Mouse (Mus musculus): Measurements from ENCODE around the gene Ivd. TPM values are rescaled to one million over a fixed set of nuclear protein-coding genes. Genes with fewer than 3 reads are reported as not detected.

Ivd gene
- polyA plus RNA-seq, 1 experiment from 2014 or later, result 57.9 TPM

DNA sequence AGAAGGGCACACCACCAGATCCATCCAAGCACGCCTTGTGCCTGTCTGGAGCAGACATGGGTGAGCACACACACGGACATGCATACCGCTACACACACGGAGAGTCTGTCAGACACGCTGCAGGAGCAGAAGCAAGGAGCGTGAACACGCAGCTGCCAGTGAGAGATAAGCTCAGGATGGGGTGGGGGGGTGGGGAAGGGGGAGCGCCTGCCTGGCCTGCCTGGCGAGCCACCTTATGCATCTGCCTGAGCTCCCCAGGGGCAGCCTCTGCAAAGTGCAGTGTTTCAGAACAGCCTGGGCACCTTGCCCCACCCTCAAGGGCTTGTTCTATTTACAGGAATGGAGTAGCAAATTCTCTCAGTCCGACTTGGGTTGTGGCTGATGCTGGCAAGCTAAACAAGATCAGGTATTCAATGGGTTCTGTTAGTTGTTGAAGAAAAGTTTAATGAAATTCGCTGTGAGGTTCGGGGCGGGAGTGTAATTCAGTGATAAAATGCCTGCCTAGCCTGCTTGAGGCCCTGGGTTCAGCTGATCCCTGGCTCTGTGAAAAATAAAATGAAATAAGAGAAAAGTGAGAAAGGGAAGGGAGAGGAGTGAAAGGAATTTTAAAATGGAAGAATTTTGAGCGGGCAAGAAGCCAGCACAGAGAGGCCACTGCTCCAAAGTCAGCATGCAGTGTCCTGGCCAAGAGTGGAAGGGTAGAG lies 26.2 kb downstream of the Ivd start:
- Histone ChIP-seq H3K4me2 (replicated peaks; ENCODE audit: low read depth, low read length) (no peak overlapping the region), H3K4me3 (ENCODE audit: low read depth, low read length) (no peak overlapping the region), H3K9ac (replicated peaks; ENCODE audit: low read depth, low read length) (no peak overlapping the region), H3K27me3 (ENCODE audit: control insufficient read depth, insufficient read depth, low read length) (no peaks in the 10 kb centered on the region), H3K36me3 (ENCODE audit: control insufficient read depth, insufficient read depth, low read length) (no peaks in the 10 kb centered on the region), H3K27ac (ENCODE audit: low read length) (no peak overlapping the region), H3K4me1 (ENCODE audit: control insufficient read depth, insufficient read depth, low read length) (0 out of 2 replicates have a peak, but pooled peaks cover 2% of the 10 kb centered on the region), H3K9me3 (ENCODE audit: control insufficient read depth, low read depth, low read length) (no peaks in the 10 kb centered on the region)
- peak; percentile 57; the same call in 1 of the 2 replicates for ATAC-seq (ENCODE audit: insufficient number of reproducible peaks, insufficient read depth, low FRiP score, low read depth)
- WGBS, result 22% methylated on average over 14 of the region's 14 CpGs

DNA sequence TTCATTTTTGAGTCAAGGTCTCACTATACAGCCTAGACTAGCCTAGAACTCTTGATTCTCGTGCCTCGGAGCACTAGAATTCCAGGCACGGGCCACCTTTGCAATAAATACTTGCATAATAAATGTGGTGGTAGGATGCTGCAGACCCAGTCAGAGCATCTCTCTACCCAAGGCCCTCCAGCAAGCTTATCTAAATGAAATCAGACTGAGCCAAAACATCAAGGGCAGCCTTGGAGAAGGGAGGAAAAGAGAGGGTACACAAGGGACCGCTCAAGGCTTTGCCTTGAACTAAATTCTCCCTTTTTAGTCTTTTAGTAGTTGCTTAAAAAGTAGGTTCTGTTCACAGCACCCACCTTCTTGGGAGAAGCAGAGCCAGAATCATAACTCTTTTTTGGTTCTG lies 29.4 kb downstream of the Ivd start:
- Histone ChIP-seq H3K4me1 (ENCODE audit: control insufficient read depth, insufficient read depth, low read length) (no peaks in the 10 kb centered on the region), H3K4me2 (replicated peaks; ENCODE audit: low read depth, low read length) (no peak overlapping the region), H3K27me3 (ENCODE audit: control insufficient read depth, insufficient read depth, low read length) (peaks cover 11% of the 10 kb centered on the region; the same call in 1 of the 2 replicates), H3K4me3 (ENCODE audit: low read depth, low read length) (no peak overlapping the region), H3K9ac (replicated peaks; ENCODE audit: low read depth, low read length) (no peak overlapping the region), H3K27ac (ENCODE audit: low read length) (no peak overlapping the region), H3K36me3 (ENCODE audit: control insufficient read depth, insufficient read depth, low read length) (no peaks in the 10 kb centered on the region), H3K9me3 (ENCODE audit: control insufficient read depth, low read depth, low read length) (no peaks in the 10 kb centered on the region)
- ATAC-seq (ENCODE audit: insufficient number of reproducible peaks, insufficient read depth, low FRiP score, low read depth), result no peak
- WGBS, result 86% methylated on average over 4 of the region's 4 CpGs

DNA sequence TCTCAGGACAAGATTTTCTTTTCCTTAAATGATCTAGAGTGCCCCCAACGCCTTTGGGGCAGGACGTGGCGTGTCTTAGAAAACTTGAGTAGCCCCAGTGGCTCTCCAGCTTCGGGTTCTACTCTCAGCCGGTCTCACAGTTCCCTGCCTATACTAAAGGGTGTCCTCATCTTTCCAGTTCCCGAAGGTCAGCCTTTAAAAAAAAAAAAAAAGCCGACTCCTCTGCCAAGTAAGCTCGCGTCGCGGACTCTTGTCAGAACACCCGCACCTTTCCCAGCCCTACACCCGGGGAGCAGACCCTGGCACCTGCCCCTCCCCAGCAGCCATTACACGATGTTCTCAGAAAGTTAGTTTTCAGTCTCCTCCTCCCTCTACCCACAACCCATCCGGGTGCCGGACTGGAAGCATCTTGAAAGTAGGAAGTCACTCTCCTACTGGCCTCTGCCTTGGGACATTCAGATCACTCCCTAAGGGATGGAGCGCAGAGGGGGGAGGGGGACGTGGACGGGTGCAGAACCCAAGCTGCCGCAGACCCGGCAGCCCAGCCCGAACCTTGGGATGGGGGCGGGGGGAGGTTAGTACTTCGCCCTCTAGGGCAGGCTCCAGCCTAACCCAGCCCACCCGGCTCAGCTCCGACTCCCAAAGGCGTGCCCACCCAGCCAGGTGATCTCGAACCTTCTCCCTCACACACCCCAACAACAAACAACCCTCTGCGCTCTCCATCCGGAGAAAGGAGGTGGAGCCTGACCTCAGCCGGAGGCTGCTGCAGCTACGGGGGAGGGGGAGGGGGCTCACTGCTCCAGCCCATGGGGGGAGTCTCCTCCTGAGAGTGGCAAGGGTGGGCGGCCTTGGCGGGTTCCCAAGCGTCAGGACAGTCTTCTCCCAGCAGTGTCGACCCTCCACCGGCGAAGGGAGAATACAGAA lies 34.5 kb downstream of the Ivd start:
- H3K4me3 ChIP-seq (ENCODE audit: low read depth, low read length), result peak overlapping the region; percentile 40
- peak overlapping the region; percentile 82 for H3K4me2 ChIP-seq (replicated peaks; ENCODE audit: low read depth, low read length)
- no peak overlapping the region for H3K27ac ChIP-seq (ENCODE audit: low read length)
- H3K36me3 ChIP-seq (ENCODE audit: control insufficient read depth, insufficient read depth, low read length), result no peaks in the 10 kb centered on the region
- peaks cover 21% of the 10 kb centered on the region; the same call in 1 of the 2 replicates for H3K4me1 ChIP-seq (ENCODE audit: control insufficient read depth, insufficient read depth, low read length)
- no peaks in the 10 kb centered on the region for H3K9me3 ChIP-seq (ENCODE audit: control insufficient read depth, low read depth, low read length)
- H3K27me3 ChIP-seq (ENCODE audit: control insufficient read depth, insufficient read depth, low read length), result peaks cover 50% of the 10 kb centered on the region
- 2% methylated on average over 37 of the region's 38 CpGs for WGBS
- 0 out of 2 replicates have a peak overlapping the region, but pooled peaks have one; percentile 21 for H3K9ac ChIP-seq (replicated peaks; ENCODE audit: low read depth, low read length)
- ATAC-seq (ENCODE audit: insufficient number of reproducible peaks, insufficient read depth, low FRiP score, low read depth), result peak; percentile 34; the same call in 1 of the 2 replicates

- Histone ChIP-seq H3K4me2 (replicated peaks; ENCODE audit: low read depth, low read length) (peak overlapping the region; percentile 82), H3K4me1 (ENCODE audit: control insufficient read depth, insufficient read depth, low read length) (peaks cover 21% of the 10 kb centered on the region; the same call in 1 of the 2 replicates), H3K36me3 (ENCODE audit: control insufficient read depth, insufficient read depth, low read length) (no peaks in the 10 kb centered on the region), H3K27ac (ENCODE audit: low read length) (no peak overlapping the region), H3K4me3 (ENCODE audit: low read depth, low read length) (peak overlapping the region; percentile 40), H3K9ac (replicated peaks; ENCODE audit: low read depth, low read length) (0 out of 2 replicates have a peak overlapping the region, but pooled peaks have one; percentile 21), H3K27me3 (ENCODE audit: control insufficient read depth, insufficient read depth, low read length) (peaks cover 50% of the 10 kb centered on the region), H3K9me3 (ENCODE audit: control insufficient read depth, low read depth, low read length) (no peaks in the 10 kb centered on the region)
- no peak for ATAC-seq (ENCODE audit: insufficient number of reproducible peaks, insufficient read depth, low FRiP score, low read depth)
- WGBS, result 1% methylated on average over 13 of the region's 13 CpGs
Measured at GRCm38 (mm10) chr2:118896914-118897291, 35.1 kb downstream of the Ivd start.

DNA sequence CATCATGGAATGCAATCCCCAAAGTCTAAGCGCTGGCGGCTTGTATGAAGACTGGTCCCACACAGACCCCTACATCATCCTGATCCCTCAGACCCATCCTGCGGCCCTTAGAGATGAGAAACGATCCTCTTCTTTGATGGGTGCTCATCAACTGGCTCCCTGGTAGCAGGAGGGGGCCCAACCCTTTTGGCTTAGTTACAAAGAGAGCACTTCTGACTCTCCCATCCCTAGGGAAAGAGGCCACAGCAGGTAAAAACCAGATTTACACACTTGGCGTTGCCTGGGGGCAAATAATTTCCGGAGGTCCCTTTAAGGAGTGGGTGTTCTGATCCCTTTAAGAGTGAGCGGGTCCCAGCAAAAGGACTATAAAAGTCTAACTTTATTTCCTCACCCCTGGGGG lies 35.6 kb downstream of the Ivd start:
- Histone ChIP-seq H3K4me1 (ENCODE audit: control insufficient read depth, insufficient read depth, low read length) (peaks cover 21% of the 10 kb centered on the region; the same call in 1 of the 2 replicates), H3K36me3 (ENCODE audit: control insufficient read depth, insufficient read depth, low read length) (no peaks in the 10 kb centered on the region), H3K27me3 (ENCODE audit: control insufficient read depth, insufficient read depth, low read length) (peaks cover 50% of the 10 kb centered on the region), H3K4me2 (replicated peaks; ENCODE audit: low read depth, low read length) (peak overlapping the region; percentile 82), H3K27ac (ENCODE audit: low read length) (no peak overlapping the region), H3K4me3 (ENCODE audit: low read depth, low read length) (peak overlapping the region; percentile 40), H3K9me3 (ENCODE audit: control insufficient read depth, low read depth, low read length) (no peaks in the 10 kb centered on the region), H3K9ac (replicated peaks; ENCODE audit: low read depth, low read length) (no peak overlapping the region)
- ATAC-seq (ENCODE audit: insufficient number of reproducible peaks, insufficient read depth, low FRiP score, low read depth), result no peak
- WGBS, result 4% methylated on average over 7 of the region's 7 CpGs

GRCm38 (mm10) chr2:118897808-118898207 lies 36.1 kb downstream of the Ivd start:
- Histone ChIP-seq H3K4me3 (ENCODE audit: low read depth, low read length) (no peak overlapping the region), H3K9ac (replicated peaks; ENCODE audit: low read depth, low read length) (no peak overlapping the region), H3K4me2 (replicated peaks; ENCODE audit: low read depth, low read length) (0 out of 2 replicates have a peak overlapping the region, but pooled peaks have one; percentile 82), H3K27ac (ENCODE audit: low read length) (no peak overlapping the region), H3K9me3 (ENCODE audit: control insufficient read depth, low read depth, low read length) (no peaks in the 10 kb centered on the region), H3K36me3 (ENCODE audit: control insufficient read depth, insufficient read depth, low read length) (no peaks in the 10 kb centered on the region), H3K4me1 (ENCODE audit: control insufficient read depth, insufficient read depth, low read length) (peaks cover 21% of the 10 kb centered on the region; the same call in 1 of the 2 replicates), H3K27me3 (ENCODE audit: control insufficient read depth, insufficient read depth, low read length) (peaks cover 50% of the 10 kb centered on the region)
- 6% methylated on average over 11 of the region's 11 CpGs for WGBS
- ATAC-seq (ENCODE audit: insufficient number of reproducible peaks, insufficient read depth, low FRiP score, low read depth), result no peak

DNA sequence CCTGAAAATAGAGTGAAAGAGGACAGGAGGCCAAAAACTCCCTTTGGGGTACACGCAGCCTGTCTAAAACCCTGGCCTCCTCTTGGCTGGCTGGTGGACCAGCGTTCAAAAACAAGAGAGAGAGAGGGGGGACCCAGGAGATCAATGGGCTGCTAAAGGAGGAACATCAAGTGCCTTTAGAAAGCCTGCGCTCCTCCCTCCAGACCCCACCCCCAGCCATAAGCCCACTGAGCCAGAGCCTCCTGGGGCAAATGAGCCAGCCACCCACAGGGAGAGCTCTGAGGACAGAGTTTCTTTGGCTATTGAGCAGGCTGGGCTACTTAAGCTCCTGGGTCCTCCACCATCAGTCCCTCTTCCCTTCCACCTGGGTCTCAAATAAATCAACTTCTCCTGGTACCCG lies 37.0 kb downstream of the Ivd start:
- Histone ChIP-seq H3K4me3 (ENCODE audit: low read depth, low read length) (no peak overlapping the region), H3K36me3 (ENCODE audit: control insufficient read depth, insufficient read depth, low read length) (no peaks in the 10 kb centered on the region), H3K4me2 (replicated peaks; ENCODE audit: low read depth, low read length) (no peak overlapping the region), H3K9ac (replicated peaks; ENCODE audit: low read depth, low read length) (no peak overlapping the region), H3K4me1 (ENCODE audit: control insufficient read depth, insufficient read depth, low read length) (peaks cover 31% of the 10 kb centered on the region; the same call in 1 of the 2 replicates), H3K27me3 (ENCODE audit: control insufficient read depth, insufficient read depth, low read length) (peaks cover 50% of the 10 kb centered on the region), H3K9me3 (ENCODE audit: control insufficient read depth, low read depth, low read length) (no peaks in the 10 kb centered on the region), H3K27ac (ENCODE audit: low read length) (no peak overlapping the region)
- WGBS, result 15% methylated on average over 4 of the region's 4 CpGs
- no peak for ATAC-seq (ENCODE audit: insufficient number of reproducible peaks, insufficient read depth, low FRiP score, low read depth)

- peaks cover 50% of the 10 kb centered on the region for H3K27me3 ChIP-seq (ENCODE audit: control insufficient read depth, insufficient read depth, low read length)
Measured at GRCm38 (mm10) chr2:118899306-118899705, 37.6 kb downstream of the Ivd start.

More at GRCm38 (mm10) chr2:118899306-118899705, 37.6 kb downstream of the Ivd start:
- H3K4me3 ChIP-seq (ENCODE audit: low read depth, low read length), result no peak overlapping the region
- H3K9ac ChIP-seq (replicated peaks; ENCODE audit: low read depth, low read length), result no peak overlapping the region
- no peaks in the 10 kb centered on the region for H3K9me3 ChIP-seq (ENCODE audit: control insufficient read depth, low read depth, low read length)
- H3K4me1 ChIP-seq (ENCODE audit: control insufficient read depth, insufficient read depth, low read length), result peaks cover 31% of the 10 kb centered on the region; the same call in 1 of the 2 replicates
- ATAC-seq (ENCODE audit: insufficient number of reproducible peaks, insufficient read depth, low FRiP score, low read depth), result no peak
- WGBS, result 16% methylated on average over 7 of the region's 7 CpGs
- no peak overlapping the region for H3K27ac ChIP-seq (ENCODE audit: low read length)
- H3K36me3 ChIP-seq (ENCODE audit: control insufficient read depth, insufficient read depth, low read length), result no peaks in the 10 kb centered on the region
- H3K4me2 ChIP-seq (replicated peaks; ENCODE audit: low read depth, low read length), result no peak overlapping the region
